Mouse (Mus musculus) stomach, postnatal 0 days (tissue): ENCODE data around the gene Zcchc12. TPM values are rescaled to one million over a fixed set of nuclear protein-coding genes. Genes with fewer than 3 reads are reported as not detected.

Experiments used
- ATAC-seq: fragments of 200-750 bp; cut with Nextera tagmentation; 2 replicates; pipeline ENCODE4 v1.8.0; 2017; ENCODE audit not compliant: low FRiP score, low TSS enrichment
- DNase-seq: peaks from one replicate; pipeline ENCODE4 v3.0.0-alpha.2; 2016; ENCODE audit warnings: low spot score
- H3K27ac ChIP-seq: fragments of 300-500 bp; sonication (generic); replicated peaks from 2 replicates; pipeline ENCODE4 v1.5.1; 2014; ENCODE audit warnings: mild to moderate bottlenecking, control low read depth
- H3K27me3 ChIP-seq: fragments of 300-500 bp; sonication (generic); 2 replicates; pipeline ENCODE4 v1.6.1; 2014; ENCODE audit warnings: low read length; ENCODE audit not compliant: control insufficient read depth, insufficient read depth
- H3K36me3 ChIP-seq: fragments of 300-500 bp; sonication (generic); 2 replicates; pipeline ENCODE4 v1.6.1; 2014; ENCODE audit warnings: low read length, mixed read lengths; ENCODE audit not compliant: control insufficient read depth, insufficient read depth
- H3K4me1 ChIP-seq: fragments of 300-500 bp; sonication (generic); replicated peaks from 2 replicates; pipeline ENCODE4 v1.6.1; 2014; ENCODE audit warnings: antibody characterized with exemption; ENCODE audit not compliant: control insufficient read depth, insufficient read depth
- H3K4me2 ChIP-seq: fragments of 300-500 bp; sonication (generic); replicated peaks from 2 replicates; pipeline ENCODE4 v1.6.1; 2014; ENCODE audit warnings: low read depth, mild to moderate bottlenecking, control low read depth, moderate library complexity
- H3K4me3 ChIP-seq: fragments of 300-500 bp; sonication (generic); 2 replicates; pipeline ENCODE4 v1.5.1; 2014; ENCODE audit warnings: low read depth, low read length, control low read depth
- H3K9ac ChIP-seq: fragments of 300-500 bp; sonication (generic); 2 replicates; pipeline ENCODE4 v1.6.1; 2014; ENCODE audit warnings: mild to moderate bottlenecking, low read length, control low read depth, mixed read lengths
- H3K9me3 ChIP-seq: fragments of 300-500 bp; sonication (generic); 2 replicates; pipeline ENCODE4 v1.6.1; 2016; ENCODE audit warnings: low read length; ENCODE audit not compliant: control insufficient read depth
- CTCF ChIP-seq: IDR thresholded peaks from 2 replicates; pipeline ENCODE4 v1.5.1; 2016; ENCODE audit warnings: antibody characterized with exemption, low read depth, mild to moderate bottlenecking, moderate library complexity
- EP300 ChIP-seq: optimal IDR thresholded peaks from 2 replicates; pipeline ENCODE3; 2016; ENCODE audit warnings: antibody characterized with exemption
- WGBS: fragments of 180-500 bp; shearing (Covaris S2); extraction: QIAGEN DNeasy Blood & Tissue Kit; methylation state at CpG from one replicate; pipeline ENCODE4 v1.1.7; 2014; 5-methylcytosine and 5-hydroxymethylcytosine counted together
- polyA plus RNA-seq: library from polyadenylated mRNA; unstranded; fragments of >200 nt; fragmentation: Nextera tagmentation; extraction: Ambion mirVana; gene quantifications from 2 replicates; pipeline ENCODE4 v1.2.1, GENCODE M21; 2015

Gene Zcchc12
- polyA plus RNA-seq = 12.0 and 12.7 TPM in 2 replicates

DNA sequence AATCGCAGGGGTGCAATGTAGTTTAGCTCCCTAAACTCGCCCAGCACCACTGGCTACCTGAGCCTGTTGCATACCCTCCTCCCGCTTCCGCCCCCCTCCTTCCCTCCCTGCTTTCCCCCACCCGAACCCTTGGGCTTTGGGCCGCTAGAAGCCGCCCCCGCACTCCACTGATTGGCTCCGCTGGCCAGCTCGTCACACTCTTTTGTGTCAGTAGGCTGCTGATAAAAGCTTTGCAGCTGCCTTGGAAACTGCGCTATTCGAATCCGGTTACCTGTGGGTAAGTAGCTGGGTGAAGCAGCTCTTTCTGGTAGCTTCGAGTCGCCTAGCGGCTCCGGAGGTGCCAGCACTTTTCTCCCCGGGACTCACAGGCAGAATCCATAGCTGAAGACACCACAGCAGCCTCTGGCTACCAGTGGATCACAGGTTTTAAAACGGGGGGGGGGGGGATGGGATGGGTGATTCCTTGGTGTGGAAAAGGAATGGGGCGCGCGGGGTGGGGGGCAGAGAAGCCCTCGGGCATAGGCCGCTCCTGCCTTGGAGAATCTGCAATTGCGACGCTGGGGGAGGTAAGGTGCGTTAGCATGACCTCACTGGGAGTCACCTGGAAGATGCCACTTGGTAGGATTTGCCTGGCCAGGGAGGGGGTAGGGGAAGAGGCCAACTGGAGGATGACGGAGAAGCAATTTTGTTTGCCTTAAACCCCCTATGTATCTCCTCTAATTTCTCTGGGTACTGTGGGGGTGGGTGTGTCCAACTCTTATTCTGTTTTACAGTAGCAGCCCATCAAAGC lies at the start of gene Zcchc12:
Gene Zcchc12 (plus strand): TSS at position 169 of the 790 bp plus-strand sequence.
- H3K36me3 ChIP-seq = no peaks in the 10 kb centered on the region
- H3K4me2 ChIP-seq = peak within 1 kb of the TSS; percentile 31
- no peak for ATAC-seq
- peak; percentile 21 for DNase-seq
- H3K4me1 ChIP-seq = no peaks in the 10 kb centered on the region
- H3K27ac ChIP-seq = no peak within 1 kb of the TSS
- no peaks in the 10 kb centered on the region for H3K9me3 ChIP-seq
- H3K27me3 ChIP-seq = no peaks in the 10 kb centered on the region
- TF ChIP-seq EP300 = no peak
- no peak for TF ChIP-seq CTCF
- whole genome bisulfite sequencing = 21% methylated on average over 27 of the region's 28 CpGs
- H3K4me3 ChIP-seq = no peak within 1 kb of the TSS
- H3K9ac ChIP-seq = no peak within 1 kb of the TSS

DNA sequence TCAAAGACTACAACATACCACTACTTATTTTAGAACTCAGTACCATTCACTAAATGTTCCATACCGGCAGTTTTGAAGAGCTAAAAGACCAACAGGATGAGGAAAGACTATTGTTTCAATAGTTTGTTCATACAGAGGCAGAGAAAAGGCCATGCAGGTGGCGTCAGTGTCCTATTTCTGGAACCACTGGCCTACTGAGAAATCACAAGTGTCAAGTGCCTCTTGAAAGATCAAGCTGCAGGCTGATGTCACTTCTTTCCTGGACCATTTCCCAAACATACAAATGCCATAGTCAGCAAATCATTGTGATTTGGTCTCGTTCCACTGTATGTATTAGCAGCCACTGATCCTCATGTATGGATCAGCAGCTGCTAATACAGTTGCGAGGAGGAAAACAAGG lies 49.0 kb upstream of the Zcchc12 start:
- no peak overlapping the region for H3K4me2 ChIP-seq
- H3K4me1 ChIP-seq = no peaks in the 10 kb centered on the region
- H3K9me3 ChIP-seq = no peaks in the 10 kb centered on the region
- 49% methylated on average over 4 of the region's 4 CpGs for WGBS
- no peak for DNase-seq
- no peaks in the 10 kb centered on the region for H3K27me3 ChIP-seq
- no peak for TF ChIP-seq EP300
- TF ChIP-seq CTCF = no peak
- H3K36me3 ChIP-seq = no peaks in the 10 kb centered on the region
- H3K4me3 ChIP-seq = no peak overlapping the region
- no peak overlapping the region for H3K9ac ChIP-seq
- no peak overlapping the region for H3K27ac ChIP-seq
- ATAC-seq = no peak

DNA sequence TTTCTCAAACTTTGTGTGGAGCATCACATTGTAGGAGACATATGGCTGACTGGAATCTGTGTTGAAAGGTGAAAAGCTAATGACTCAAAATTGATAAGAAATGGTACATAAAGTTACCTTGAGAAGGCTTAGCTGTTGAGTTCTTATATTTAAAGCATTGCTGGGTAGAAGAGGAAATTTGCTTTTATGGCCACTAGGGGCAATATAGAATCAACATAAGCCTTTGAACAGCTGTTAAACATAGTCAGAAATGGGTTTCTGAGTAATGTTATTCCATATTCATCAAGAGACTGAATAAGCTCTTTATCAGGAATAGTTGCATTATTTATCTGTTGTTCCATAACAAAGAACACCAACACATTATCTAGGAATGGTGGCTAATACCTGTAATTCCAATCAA lies 45.6 kb upstream of the Zcchc12 start:
- TF ChIP-seq CTCF (peak; percentile 48), EP300 (no peak)
- Histone ChIP-seq H3K9ac (no peak overlapping the region), H3K27ac (no peak overlapping the region), H3K4me2 (no peak overlapping the region), H3K9me3 (no peaks in the 10 kb centered on the region), H3K27me3 (no peaks in the 10 kb centered on the region), H3K4me1 (no peaks in the 10 kb centered on the region), H3K4me3 (no peak overlapping the region), H3K36me3 (no peaks in the 10 kb centered on the region)
- DNase-seq (no peak), ATAC-seq (no peak)

DNA sequence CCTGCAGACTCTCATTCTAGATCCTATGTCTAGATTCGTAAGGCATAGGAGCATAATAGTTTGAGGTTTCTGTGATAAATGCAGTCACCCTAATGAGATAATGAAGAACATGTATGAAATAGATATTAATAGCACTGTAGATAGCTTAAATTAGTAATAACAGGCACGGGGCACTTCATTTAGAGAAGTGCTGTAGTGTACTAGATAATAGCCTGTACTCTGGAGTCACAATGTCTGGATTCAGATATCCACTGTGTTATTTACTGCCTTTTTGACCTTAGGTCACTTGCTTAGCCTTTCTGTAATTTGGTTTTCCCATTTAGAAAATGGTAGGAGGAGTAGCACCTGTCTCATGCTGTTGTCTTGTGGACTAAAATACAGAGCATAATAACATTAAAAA lies 39.0 kb upstream of the Zcchc12 start:
- no peaks in the 10 kb centered on the region for H3K4me1 ChIP-seq
- DNase-seq (no peak), ATAC-seq (no peak)
- no peaks in the 10 kb centered on the region for H3K9me3 ChIP-seq
- no peak overlapping the region for H3K9ac ChIP-seq
- H3K27me3 ChIP-seq = no peaks in the 10 kb centered on the region
- H3K4me2 ChIP-seq = no peak overlapping the region
- no peak overlapping the region for H3K4me3 ChIP-seq
- no peaks in the 10 kb centered on the region for H3K36me3 ChIP-seq
- WGBS = 68% methylated on average over 2 of the region's 2 CpGs
- H3K27ac ChIP-seq = no peak overlapping the region
- TF ChIP-seq EP300 (no peak), CTCF (no peak)

DNA sequence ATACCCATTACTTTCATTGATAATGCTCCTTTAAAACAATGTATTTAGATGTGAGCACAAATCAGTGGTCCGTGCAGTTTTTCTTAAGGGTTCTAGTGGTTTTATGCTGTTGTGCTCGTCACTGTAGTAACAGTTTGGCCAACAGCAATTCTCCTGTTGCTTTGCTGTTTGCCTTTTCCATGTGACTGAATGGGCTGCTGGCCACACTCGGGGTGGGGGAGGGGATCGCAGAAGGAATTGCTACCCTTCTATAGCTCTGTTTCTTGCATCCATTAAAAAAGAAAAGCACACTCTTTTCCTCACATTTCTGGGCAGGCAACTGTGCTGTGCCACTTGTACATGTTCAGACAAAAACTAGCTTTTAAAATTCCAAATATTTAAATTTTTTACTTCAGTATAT lies 34.1 kb upstream of the Zcchc12 start:
- no peak for DNase-seq
- TF ChIP-seq EP300 (no peak), CTCF (no peak)
- Histone ChIP-seq H3K36me3 (no peaks in the 10 kb centered on the region), H3K4me3 (no peak overlapping the region), H3K27ac (no peak overlapping the region), H3K4me1 (no peaks in the 10 kb centered on the region), H3K9ac (no peak overlapping the region), H3K9me3 (no peaks in the 10 kb centered on the region), H3K4me2 (no peak overlapping the region), H3K27me3 (no peaks in the 10 kb centered on the region)
- no peak for ATAC-seq
- 29% methylated on average over 4 of the region's 4 CpGs for WGBS

DNA sequence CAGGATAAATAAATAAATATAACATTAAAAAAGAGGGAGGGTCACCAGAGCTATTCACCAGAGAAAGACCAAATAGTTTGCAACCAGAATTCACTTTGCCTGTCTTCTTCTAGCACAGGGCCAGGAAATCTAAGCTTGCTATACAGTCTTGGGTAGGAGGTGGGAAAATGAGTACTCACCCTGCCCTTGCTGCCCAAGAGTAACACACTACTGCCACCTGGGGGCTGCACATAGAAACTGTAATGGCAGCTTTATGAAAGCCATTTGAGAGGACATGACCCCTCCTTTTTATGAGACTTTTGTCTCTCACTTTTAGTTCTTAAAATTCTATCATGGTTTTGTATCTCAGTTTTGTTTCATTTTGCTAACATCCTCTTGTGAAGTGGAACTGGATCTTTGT lies 12.1 kb upstream of the Zcchc12 start:
- no peak overlapping the region for H3K9ac ChIP-seq
- H3K27ac ChIP-seq = no peak overlapping the region
- peak; percentile 81 for TF ChIP-seq CTCF
- TF ChIP-seq EP300 = no peak
- no peak overlapping the region for H3K4me3 ChIP-seq
- no peaks in the 10 kb centered on the region for H3K36me3 ChIP-seq
- H3K27me3 ChIP-seq = no peaks in the 10 kb centered on the region
- ATAC-seq (no peak), DNase-seq (peak; percentile 50)
- H3K9me3 ChIP-seq = no peaks in the 10 kb centered on the region
- H3K4me2 ChIP-seq = no peak overlapping the region
- H3K4me1 ChIP-seq = no peaks in the 10 kb centered on the region
